Mouse (Mus musculus) forebrain, embryonic 10.5 days (tissue): ENCODE measurements around the gene Olfr549. TPM values are rescaled to one million over a fixed set of nuclear protein-coding genes. Genes with fewer than 3 reads are reported as not detected.
A peak's percentile ranks its signal among the peaks of the same experiment; 100 is the strongest.

Experiments
- DNase-seq: peaks from one replicate; pipeline ENCODE4 v3.0.0-alpha.2; 2017; ENCODE audit warnings: low spot score; ENCODE audit errors: extremely low spot score
- H3K27ac ChIP-seq: fragments of 300-500 bp; sonication (generic); 2 replicates; pipeline ENCODE4 v1.5.1; 2016; ENCODE audit warnings: mild to moderate bottlenecking
- H3K27me3 ChIP-seq: fragments of 300-500 bp; sonication (generic); 2 replicates; pipeline ENCODE4 v1.6.1; 2016; ENCODE audit warnings: mild to moderate bottlenecking; ENCODE audit not compliant: poor library complexity, severe bottlenecking
- H3K36me3 ChIP-seq: fragments of 300-500 bp; sonication (generic); replicated peaks from 2 replicates; pipeline ENCODE4 v1.6.1; 2016; ENCODE audit warnings: mild to moderate bottlenecking, moderate library complexity
- H3K4me1 ChIP-seq: fragments of 300-500 bp; sonication (generic); 2 replicates; pipeline ENCODE4 v1.6.1; 2016
- H3K4me3 ChIP-seq: fragments of 300-500 bp; sonication (generic); 2 replicates; pipeline ENCODE4 v1.5.1; 2016; ENCODE audit warnings: mild to moderate bottlenecking, moderate library complexity
- H3K9me3 ChIP-seq: fragments of 300-500 bp; sonication (generic); 2 replicates; pipeline ENCODE4 v1.6.1; 2016; ENCODE audit warnings: mild to moderate bottlenecking, moderate library complexity
- WGBS: fragments of 180-500 bp; shearing (Covaris S2); methylation state at CpG from one replicate; pipeline ENCODE4 v1.1.7; 2016; 5-methylcytosine and 5-hydroxymethylcytosine counted together
- polyA plus RNA-seq: library from polyadenylated mRNA; unstranded; fragments of >200 nt; fragmentation: Nextera tagmentation; extraction: Ambion mirVana; gene quantifications from 2 replicates; pipeline ENCODE4 v1.2.1, GENCODE M21; 2016

Olfr549 gene
- not detected in 2 replicates for polyA plus RNA-seq

DNA sequence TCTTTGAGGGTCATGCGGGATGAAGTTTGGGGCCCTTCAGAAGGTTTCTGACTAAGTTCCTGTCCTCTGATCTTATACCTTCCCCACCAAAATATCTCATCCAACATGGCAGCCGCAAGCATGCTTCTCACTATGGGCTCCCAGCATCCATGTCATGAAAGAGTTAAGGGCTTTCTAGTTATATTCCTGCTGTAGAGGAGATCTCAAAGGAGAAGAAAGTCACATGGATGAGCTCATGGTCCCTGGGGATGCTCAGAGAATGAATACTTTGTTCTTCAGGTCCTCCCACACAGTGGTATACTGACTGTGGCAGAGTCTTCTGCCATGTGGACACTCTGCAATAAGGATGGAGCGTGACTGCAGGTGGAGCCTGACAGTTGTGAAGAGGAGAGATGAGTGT is at the start of gene Olfr549:
Gene Olfr549, plus strand, starts transcription at position 301 of the 400 bp plus-strand sequence.
- 90% methylated on average over 3 of the region's 3 CpGs for WGBS

DNA sequence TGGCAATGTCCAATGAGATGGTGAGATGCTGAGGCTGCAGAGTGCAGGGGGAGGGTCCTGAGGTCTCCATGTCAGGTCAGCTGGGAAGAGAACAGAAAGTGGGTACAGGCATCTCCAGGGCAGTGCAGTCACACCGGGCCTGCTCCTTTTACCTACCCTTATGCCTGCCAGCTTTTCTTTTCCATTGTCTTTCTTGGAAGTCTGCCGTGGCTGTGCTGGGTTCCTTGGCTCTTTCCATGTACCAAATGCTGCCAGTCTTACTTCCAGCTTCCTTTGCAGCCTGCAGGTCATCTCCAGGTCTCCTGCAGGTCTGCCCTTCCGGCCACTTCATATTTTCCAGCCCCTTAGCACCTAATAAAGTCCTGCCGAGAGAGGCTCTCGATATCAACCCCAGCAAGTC is 47.7 kb upstream of the Olfr549 start:
- H3K9me3 ChIP-seq: no peaks in the 10 kb centered on the region
- no peak overlapping the region for H3K4me3 ChIP-seq
- DNase-seq: no peak
- H3K27ac ChIP-seq: no peak overlapping the region
- H3K27me3 ChIP-seq: no peaks in the 10 kb centered on the region
- no peaks in the 10 kb centered on the region for H3K4me1 ChIP-seq
- H3K36me3 ChIP-seq: no peaks in the 10 kb centered on the region
- WGBS: 86% methylated on average over 5 of the region's 5 CpGs

More for the DNA sequence above, at the start of gene Olfr549:
- no peak for DNase-seq
- Histone ChIP-seq H3K27me3 (no peaks in the 10 kb centered on the region), H3K27ac (no peak within 1 kb of the TSS), H3K4me3 (no peak within 1 kb of the TSS), H3K36me3 (no peaks in the 10 kb centered on the region), H3K4me1 (no peaks in the 10 kb centered on the region), H3K9me3 (no peaks in the 10 kb centered on the region)

DNA sequence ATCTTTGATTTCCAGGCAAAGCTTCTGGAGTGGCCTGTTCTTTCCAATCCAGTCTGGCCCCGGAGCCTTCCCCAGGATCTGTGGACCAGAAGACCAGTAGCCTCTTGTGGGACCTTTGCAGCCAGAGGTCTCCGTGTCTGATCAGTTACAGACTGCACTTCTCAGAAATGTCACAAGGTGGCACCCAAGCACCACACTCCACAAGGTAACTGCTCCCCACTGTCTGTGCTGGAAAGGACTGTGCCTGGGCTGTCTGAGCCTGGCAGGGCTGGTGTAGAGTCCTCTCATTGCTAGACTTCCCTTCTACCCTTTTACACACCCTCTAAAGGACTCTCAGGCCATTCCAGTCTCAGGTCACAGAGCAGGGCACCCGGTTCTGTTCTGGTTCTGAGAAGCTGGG is 42.8 kb upstream of the Olfr549 start:
- DNase-seq: peak; percentile 65
- Histone ChIP-seq H3K4me1 (no peaks in the 10 kb centered on the region), H3K4me3 (no peak overlapping the region), H3K27ac (no peak overlapping the region), H3K27me3 (peaks cover 9% of the 10 kb centered on the region), H3K36me3 (no peaks in the 10 kb centered on the region), H3K9me3 (no peaks in the 10 kb centered on the region)
- 36% methylated on average over 3 of the region's 3 CpGs for WGBS

DNA sequence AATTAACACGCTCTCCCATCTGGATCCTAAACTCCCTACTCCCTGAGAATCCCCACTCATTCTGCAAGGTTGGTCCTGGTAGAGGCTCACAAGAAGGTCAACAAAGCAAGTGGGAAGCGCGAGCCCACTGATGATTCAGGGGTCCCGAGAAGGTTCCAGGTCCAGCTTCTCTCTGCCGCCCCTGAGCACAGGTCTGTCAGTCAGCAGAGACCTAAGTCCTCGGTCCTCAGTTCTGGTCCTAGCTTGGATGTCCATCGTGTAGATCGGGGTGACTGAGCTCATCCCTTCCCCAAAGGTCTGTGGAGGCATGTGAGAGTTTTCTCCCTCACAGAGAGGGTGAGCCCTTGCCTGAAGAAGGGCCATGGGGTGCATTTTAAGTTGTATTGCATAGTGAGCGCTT is 41.6 kb upstream of the Olfr549 start:
- peaks cover 20% of the 10 kb centered on the region for H3K27me3 ChIP-seq
- no peaks in the 10 kb centered on the region for H3K9me3 ChIP-seq
- H3K27ac ChIP-seq: no peak overlapping the region
- no peak for DNase-seq
- no peak overlapping the region for H3K4me3 ChIP-seq
- no peaks in the 10 kb centered on the region for H3K36me3 ChIP-seq
- WGBS: 82% methylated on average over 9 of the region's 9 CpGs
- peaks cover 5% of the 10 kb centered on the region for H3K4me1 ChIP-seq

DNA sequence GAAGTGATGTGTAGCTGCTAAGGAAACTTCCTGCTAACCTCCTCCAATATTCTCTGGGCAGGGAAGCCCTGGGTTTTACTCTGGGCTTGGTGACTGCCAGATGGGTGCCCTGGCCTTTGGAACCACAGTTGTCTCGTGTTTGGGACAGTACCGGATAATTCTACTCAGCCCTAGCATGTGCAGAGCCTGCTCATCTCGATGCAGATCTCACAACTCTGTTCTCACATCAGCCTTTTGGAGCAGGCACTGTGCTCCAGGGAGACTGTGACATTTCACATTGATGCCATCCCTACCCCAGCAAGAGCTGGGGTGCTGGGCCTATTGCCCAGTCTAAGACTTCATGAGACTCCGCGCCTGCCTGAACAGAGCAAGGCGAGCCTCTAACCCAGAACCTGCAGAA is 41.0 kb upstream of the Olfr549 start:
- H3K4me1 ChIP-seq: peaks cover 5% of the 10 kb centered on the region
- H3K4me3 ChIP-seq: no peak overlapping the region
- DNase-seq: no peak
- WGBS: 91% methylated on average over 6 of the region's 6 CpGs
- no peaks in the 10 kb centered on the region for H3K9me3 ChIP-seq
- no peak overlapping the region for H3K27ac ChIP-seq
- peaks cover 26% of the 10 kb centered on the region for H3K27me3 ChIP-seq
- H3K36me3 ChIP-seq: no peaks in the 10 kb centered on the region

DNA sequence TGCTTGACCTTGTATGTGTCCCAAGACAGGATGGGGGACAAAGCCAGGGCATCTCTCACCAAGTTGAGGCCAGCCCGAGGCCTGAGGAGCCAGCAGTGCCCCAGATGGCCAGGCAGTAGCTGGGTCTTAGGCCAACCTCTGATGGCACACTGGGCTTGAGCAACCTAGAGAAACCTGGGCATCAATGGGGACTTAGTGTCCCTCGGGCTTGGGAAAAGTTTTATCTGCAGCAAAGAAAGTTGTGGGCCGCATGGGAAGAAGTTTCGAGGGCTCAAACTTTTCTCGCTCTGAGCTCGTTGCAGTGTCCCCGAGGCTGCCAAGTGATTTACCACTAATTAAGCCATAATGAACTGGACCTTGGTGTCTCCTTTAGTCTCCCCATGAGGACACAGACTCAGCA is 39.9 kb upstream of the Olfr549 start:
- no peaks in the 10 kb centered on the region for H3K9me3 ChIP-seq
- H3K4me1 ChIP-seq: peaks cover 5% of the 10 kb centered on the region
- no peak overlapping the region for H3K4me3 ChIP-seq
- no peak overlapping the region for H3K27ac ChIP-seq
- DNase-seq: no peak
- H3K27me3 ChIP-seq: peaks cover 35% of the 10 kb centered on the region
- 74% methylated on average over 7 of the region's 7 CpGs for WGBS
- H3K36me3 ChIP-seq: no peaks in the 10 kb centered on the region

DNA sequence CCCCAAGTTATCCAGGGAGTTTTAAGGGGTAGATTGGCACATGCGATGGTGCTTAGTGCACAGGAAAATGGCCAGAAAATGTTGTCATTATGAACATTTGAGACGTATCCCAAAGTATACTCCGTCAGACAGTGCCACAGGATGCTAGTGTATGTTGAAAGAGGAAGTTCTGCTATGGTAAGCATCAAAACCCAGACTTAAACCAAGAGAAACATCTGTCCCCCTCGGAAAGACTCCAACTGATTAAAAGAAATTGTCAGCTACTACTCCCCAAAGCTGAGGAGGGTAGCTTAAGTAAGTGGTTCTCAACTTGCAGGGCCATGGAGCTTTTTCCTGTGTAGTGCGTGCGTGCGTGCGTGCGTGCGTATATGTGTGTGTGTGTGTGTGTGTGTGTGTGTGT is 37.7 kb upstream of the Olfr549 start:
- H3K27ac ChIP-seq: no peak overlapping the region
- H3K4me1 ChIP-seq: peaks cover 11% of the 10 kb centered on the region
- H3K4me3 ChIP-seq: no peak overlapping the region
- WGBS: 94% methylated on average over 10 of the region's 10 CpGs
- peaks cover 45% of the 10 kb centered on the region for H3K27me3 ChIP-seq
- no peaks in the 10 kb centered on the region for H3K9me3 ChIP-seq
- no peak for DNase-seq
- no peaks in the 10 kb centered on the region for H3K36me3 ChIP-seq

DNA sequence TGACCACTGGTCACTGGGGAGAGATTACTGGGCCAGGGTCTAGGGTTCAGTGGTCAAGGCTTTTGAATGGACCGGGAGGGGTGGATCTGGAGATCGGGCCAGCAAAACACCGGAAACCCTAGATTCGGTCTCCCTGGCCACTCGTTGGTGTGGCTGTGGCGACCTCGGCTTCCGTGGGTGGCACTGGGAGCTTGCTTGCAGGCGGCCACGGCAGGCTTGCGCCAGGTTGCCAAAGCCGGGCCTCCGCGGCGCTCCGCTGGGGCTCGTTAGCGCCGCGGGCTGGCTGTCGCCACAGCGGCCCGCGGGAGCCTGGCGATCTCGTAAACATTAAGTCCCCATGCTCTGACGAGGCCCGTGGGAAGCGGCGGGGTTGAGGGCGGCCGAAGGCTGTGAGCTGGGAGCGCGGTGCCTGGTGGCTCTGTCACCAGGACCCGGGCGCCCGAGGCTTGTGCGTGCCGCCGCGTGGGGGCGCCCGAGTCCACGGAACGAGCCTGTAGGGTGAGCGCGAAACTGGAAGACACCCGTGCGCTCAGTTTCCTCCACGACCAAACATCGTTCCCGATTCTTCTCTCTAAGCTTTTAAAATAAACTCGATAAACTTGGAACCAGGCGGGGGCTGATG is 36.7 kb upstream of the Olfr549 start:
- peak; percentile 87 for DNase-seq
- WGBS: 1% methylated on average over 54 of the region's 54 CpGs
- H3K27me3 ChIP-seq: peaks cover 50% of the 10 kb centered on the region
- peak overlapping the region; percentile 81 for H3K27ac ChIP-seq
- no peaks in the 10 kb centered on the region for H3K36me3 ChIP-seq
- peaks cover 16% of the 10 kb centered on the region for H3K4me1 ChIP-seq
- no peaks in the 10 kb centered on the region for H3K9me3 ChIP-seq
- peak overlapping the region; percentile 63 for H3K4me3 ChIP-seq

DNA sequence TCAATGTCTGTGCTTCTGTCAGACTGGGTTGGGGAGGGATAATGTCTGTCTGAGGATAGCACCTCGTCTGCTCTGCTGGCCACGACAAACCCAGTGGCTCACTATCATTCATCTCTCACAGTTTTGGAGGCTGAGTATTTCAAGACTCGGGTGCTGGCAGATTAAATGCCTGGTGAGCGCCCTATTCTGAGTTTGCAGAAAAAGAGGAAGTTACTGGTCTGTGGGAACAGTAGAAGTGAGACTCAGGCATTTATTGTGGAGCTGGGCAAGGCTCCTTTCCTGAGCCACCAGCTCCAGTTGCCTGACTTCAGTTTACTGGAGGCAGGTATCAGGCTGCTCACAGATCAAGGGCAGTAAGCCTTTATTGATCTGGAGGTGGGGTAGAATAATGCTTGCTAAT is 35.5 kb upstream of the Olfr549 start:
- Histone ChIP-seq H3K27me3 (peaks cover 50% of the 10 kb centered on the region), H3K4me1 (peaks cover 16% of the 10 kb centered on the region), H3K4me3 (no peak overlapping the region), H3K9me3 (no peaks in the 10 kb centered on the region), H3K27ac (no peak overlapping the region), H3K36me3 (no peaks in the 10 kb centered on the region)
- DNase-seq: no peak
- 73% methylated on average over 4 of the region's 4 CpGs for WGBS

DNA sequence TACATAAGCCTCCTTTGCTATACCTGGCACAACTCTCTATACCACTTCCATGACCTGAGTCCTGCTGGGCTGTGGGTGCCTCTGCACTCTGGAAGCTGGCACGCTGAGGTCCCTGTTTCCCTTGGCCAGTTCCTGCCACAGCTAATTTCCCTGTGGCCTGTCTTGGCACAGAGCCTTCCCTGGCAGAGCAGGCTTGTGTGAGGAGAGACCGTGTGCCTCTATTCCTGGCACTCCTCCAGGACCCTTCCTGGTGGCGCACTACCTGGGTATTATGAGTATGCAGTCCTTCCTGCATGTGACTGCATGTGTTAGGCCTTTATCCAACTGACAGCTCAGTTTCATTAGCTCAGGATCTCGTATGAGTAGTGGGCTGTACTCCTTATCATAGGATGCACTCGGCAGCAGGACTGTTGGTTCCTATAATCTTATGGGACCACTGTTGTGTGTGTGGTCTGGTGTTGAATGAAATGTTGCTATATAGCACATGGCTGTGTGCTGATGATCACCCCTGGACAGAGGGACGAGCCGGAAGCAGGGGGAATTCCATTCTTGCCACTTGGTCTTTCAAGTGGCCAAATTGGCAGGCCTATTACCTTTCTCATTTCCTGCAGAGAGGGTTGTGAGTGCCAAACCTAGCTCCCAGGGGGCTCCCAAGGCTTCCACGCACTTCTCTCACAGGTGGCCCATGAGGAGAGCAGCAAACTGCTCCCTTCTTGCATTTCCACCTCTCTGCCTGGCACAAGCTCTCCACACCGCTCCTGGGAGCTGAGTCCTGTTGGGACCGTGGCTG is 33.2 kb upstream of the Olfr549 start:
- WGBS: 92% methylated on average over 10 of the region's 10 CpGs
- Histone ChIP-seq H3K27me3 (peaks cover 44% of the 10 kb centered on the region), H3K36me3 (no peaks in the 10 kb centered on the region), H3K4me1 (peaks cover 16% of the 10 kb centered on the region), H3K4me3 (no peak overlapping the region), H3K9me3 (no peaks in the 10 kb centered on the region), H3K27ac (no peak overlapping the region)
- DNase-seq: no peak

DNA sequence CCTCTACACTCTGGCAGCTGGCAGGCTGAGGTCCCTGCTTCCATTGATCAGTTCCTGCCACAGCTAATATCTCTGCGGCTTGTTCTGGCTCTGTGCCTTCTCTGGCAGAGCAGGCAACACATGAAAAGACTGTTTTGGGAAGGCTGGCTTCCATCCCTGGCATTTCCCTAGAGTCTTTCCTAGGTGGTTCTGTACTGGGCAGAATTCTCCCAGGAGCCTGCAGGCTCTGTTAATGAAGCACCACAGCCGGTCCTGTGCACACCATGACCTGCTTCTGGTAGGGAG is 32.7 kb upstream of the Olfr549 start:
- H3K4me3 ChIP-seq: no peak overlapping the region
- peaks cover 39% of the 10 kb centered on the region for H3K27me3 ChIP-seq
- H3K36me3 ChIP-seq: no peaks in the 10 kb centered on the region
- no peaks in the 10 kb centered on the region for H3K9me3 ChIP-seq
- peaks cover 16% of the 10 kb centered on the region for H3K4me1 ChIP-seq
- DNase-seq: no peak
- H3K27ac ChIP-seq: no peak overlapping the region
- 87% methylated on average over 2 of the region's 2 CpGs for WGBS

DNA sequence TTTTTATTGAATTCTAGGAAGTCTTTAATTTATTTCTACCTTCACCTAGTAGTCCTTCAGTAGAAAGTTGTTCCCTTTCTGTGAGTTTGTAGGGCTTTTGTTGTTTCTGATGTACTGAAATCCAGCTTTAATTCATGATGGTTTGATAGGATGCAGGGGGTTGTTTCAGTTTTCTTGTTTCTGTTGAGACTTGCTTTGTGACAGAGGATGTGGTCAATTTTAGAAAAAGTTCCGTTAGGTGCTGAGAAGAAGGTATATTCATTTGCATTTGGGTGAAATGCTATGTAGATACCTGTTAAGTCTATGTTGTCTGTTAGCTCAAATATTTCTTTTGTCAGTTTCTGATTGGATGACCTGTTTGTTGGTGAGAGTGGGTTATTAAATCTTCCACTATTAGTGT is 20.6 kb upstream of the Olfr549 start:
- no peak overlapping the region for H3K4me3 ChIP-seq
- H3K36me3 ChIP-seq: no peaks in the 10 kb centered on the region
- DNase-seq: no peak
- H3K27me3 ChIP-seq: no peaks in the 10 kb centered on the region
- H3K27ac ChIP-seq: no peak overlapping the region
- no peaks in the 10 kb centered on the region for H3K9me3 ChIP-seq
- 82% methylated on average over 1 of the region's 1 CpGs for WGBS
- no peaks in the 10 kb centered on the region for H3K4me1 ChIP-seq

DNA sequence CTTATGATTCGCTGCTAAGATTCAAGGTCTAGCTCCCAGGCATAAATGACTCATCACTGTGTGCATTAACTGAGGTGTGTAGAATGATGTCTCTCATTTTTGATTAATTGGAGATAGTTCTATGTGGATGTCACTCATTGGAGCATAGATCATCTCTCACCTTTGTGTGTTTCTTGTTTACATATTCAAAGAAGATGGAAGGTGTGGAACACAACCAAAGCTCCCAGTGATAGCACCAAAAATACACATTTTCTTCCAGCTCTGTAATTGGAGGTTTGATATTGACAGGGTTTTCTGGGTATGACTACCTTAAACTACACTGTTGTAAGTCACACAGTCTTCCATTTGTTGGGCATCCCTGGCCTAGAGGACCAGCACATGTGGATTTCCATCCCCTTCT is 15.2 kb upstream of the Olfr549 start, which contains the start of gene Olfr547:
Gene Olfr547, plus strand, starts transcription at position 301 of the 400 bp plus-strand sequence.
- Histone ChIP-seq H3K9me3 (no peaks in the 10 kb centered on the region), H3K36me3 (no peaks in the 10 kb centered on the region), H3K4me3 (no peak within 1 kb of the TSS), H3K27me3 (no peaks in the 10 kb centered on the region), H3K27ac (no peak within 1 kb of the TSS), H3K4me1 (no peaks in the 10 kb centered on the region)
- no peak for DNase-seq
- 84% methylated on average over 1 of the region's 1 CpGs for WGBS
